ENCODE assay signal across 10 mouse cellular contexts in the genomic region with DNA sequence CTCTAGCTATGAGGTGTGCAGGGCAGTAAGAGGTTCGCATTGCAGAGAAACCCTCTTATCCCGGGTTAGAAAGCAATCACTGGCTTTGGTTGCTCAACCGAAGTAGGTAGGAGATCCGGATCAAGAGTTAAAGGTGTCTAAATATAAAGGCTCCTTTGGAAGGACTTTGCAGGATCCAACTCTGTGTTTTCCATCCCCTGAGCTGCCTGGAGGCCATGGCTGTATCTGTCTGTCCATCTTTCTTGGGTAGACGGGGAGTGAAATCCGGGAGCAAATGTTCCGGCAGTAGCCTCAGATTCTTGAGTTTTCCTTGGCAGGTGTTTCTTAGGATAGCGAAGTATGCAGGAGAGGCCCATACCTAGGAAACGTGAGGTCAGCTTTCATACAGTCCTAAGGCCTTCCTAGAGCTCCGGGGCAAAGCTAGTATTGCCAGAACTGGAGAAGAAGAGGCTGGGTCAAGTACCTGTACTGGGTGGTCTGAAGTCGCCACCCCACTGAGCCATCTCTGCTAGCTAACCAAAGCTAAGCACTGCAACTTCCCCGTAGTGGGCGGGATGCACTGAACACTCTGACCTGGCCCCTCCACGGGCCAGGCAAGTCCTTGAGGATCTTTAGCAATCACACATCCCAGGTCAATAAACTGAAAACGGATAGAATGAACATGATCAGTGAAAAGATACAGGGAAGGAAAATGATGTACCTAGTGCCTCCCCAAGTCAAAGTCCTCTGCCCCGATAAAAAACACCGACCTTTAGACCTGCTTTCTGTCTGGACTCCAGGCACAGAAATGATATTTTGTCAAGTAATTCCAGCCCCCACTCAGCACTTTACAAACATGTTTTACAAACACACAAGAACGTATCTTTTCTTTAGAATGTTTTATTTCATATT.
DNase-seq lines count a peak whose midpoint lies in the region; ATAC-seq and TF ChIP-seq lines count a peak whose summit lies in the region.
"Had no signal": no experiment of that assay in that cellular context is flagged by ENCODE, and none has a peak within 500 bp of the region (broad histone marks: within the 10 kb centered on the region; RNA-seq: fewer than 3 reads in every experiment).

No protein-coding gene starts in this region.

- no peak for TF ChIP-seq EP300 in heart, postnatal 0 days (IDR thresholded peaks at IDR 0.05; ENCODE audit: low read depth)

- peaks cover 82% of the 10 kb centered on the region for H3K27me3 ChIP-seq in heart, postnatal 0 days (ENCODE audit: control insufficient read depth, insufficient read depth, low read length)
- peaks cover 94% of the 10 kb centered on the region for H3K27me3 ChIP-seq in embryonic facial prominence, embryonic 10.5 days (replicated peaks; ENCODE audit: low read depth, poor library complexity, severe bottlenecking)
- no peaks in the 10 kb centered on the region for H3K27me3 ChIP-seq in hindbrain, embryonic 15.5 days

- 26% methylated on average over 18 of the region's 18 CpGs for WGBS in heart, postnatal 0 days
- WGBS in embryonic facial prominence, embryonic 10.5 days = 5% methylated on average over 18 of the region's 18 CpGs
- WGBS in hindbrain, embryonic 15.5 days = 14% methylated on average over 18 of the region's 18 CpGs

- no peaks in the 10 kb centered on the region for H3K36me3 ChIP-seq in heart, postnatal 0 days (replicated peaks; ENCODE audit: control insufficient read depth, insufficient read depth, low read length)
- H3K36me3 ChIP-seq in embryonic facial prominence, embryonic 10.5 days (replicated peaks) = no peaks in the 10 kb centered on the region
- no peaks in the 10 kb centered on the region for H3K36me3 ChIP-seq in hindbrain, embryonic 15.5 days
- H3K36me3 ChIP-seq: liver, embryonic 13.5 days had no signal

- H3K4me2 ChIP-seq in heart, postnatal 0 days (ENCODE audit: low read depth, low read length) = peak overlapping the region; percentile 89; the same call in 1 of the 2 replicates
- H3K4me2 ChIP-seq in hindbrain, embryonic 15.5 days = peak overlapping the region; percentile 98

- ATAC-seq in heart, postnatal 0 days (ENCODE audit: insufficient read depth, low read depth) = no peak
- no peak for ATAC-seq in hindbrain, embryonic 15.5 days (ENCODE audit: low FRiP score, low read depth)
- ATAC-seq in megakaryocyte-erythroid progenitor cell, adult 5-6 weeks (replicated peaks; ENCODE audit: low FRiP score, low TSS enrichment, poor library complexity, severe bottlenecking) = no peak

- H3K9me3 ChIP-seq in heart, postnatal 0 days (replicated peaks; ENCODE audit: control insufficient read depth, low read length) = no peaks in the 10 kb centered on the region
- no peaks in the 10 kb centered on the region for H3K9me3 ChIP-seq in embryonic facial prominence, embryonic 10.5 days
- no peaks in the 10 kb centered on the region for H3K9me3 ChIP-seq in hindbrain, embryonic 15.5 days
- H3K9me3 ChIP-seq: liver, embryonic 13.5 days had no signal

- peaks cover 11% of the 10 kb centered on the region for H3K4me1 ChIP-seq in heart, postnatal 0 days (ENCODE audit: control insufficient read depth, insufficient read depth)
- peaks cover 12% of the 10 kb centered on the region for H3K4me1 ChIP-seq in embryonic facial prominence, embryonic 10.5 days
- H3K4me1 ChIP-seq in hindbrain, embryonic 15.5 days (replicated peaks) = peaks cover 24% of the 10 kb centered on the region
- H3K4me1 ChIP-seq: liver, embryonic 13.5 days had no signal

- no peak for TF ChIP-seq CTCF in heart, postnatal 0 days (IDR thresholded peaks at IDR 0.05; ENCODE audit: low read depth)

- no peak overlapping the region for H3K27ac ChIP-seq in heart, postnatal 0 days (ENCODE audit: low read depth)
- peak overlapping the region; percentile 90 for H3K27ac ChIP-seq in embryonic facial prominence, embryonic 10.5 days (replicated peaks)
- H3K27ac ChIP-seq in hindbrain, embryonic 15.5 days (replicated peaks) = peak overlapping the region; percentile 99
- H3K27ac ChIP-seq: liver, embryonic 13.5 days had no signal

- DNase-seq in heart, postnatal 0 days (ENCODE audit: low spot score) = no peak
- DNase-seq in heart, adult 18-20 months = no peak
- DNase-seq in embryonic facial prominence, embryonic 10.5 days (ENCODE audit: low spot score) = peak; percentile 34
- DNase-seq in neural tube, embryonic 10.5 days (ENCODE audit: extremely low spot score, low spot score) = peak; percentile 52
- DNase-seq in right cerebral cortex, adult 2 months (ENCODE audit: low spot score in 2 of 2) = no peak
- DNase-seq in cerebellum, postnatal 25 days = no peak
- DNase-seq: liver, embryonic 13.5 days; thymus, postnatal 14 days had no signal

- H3K4me3 ChIP-seq in heart, postnatal 0 days (ENCODE audit: low read depth, low read length) = peak overlapping the region; percentile 50
- peak overlapping the region; percentile 62 for H3K4me3 ChIP-seq in embryonic facial prominence, embryonic 10.5 days
- peak overlapping the region; percentile 66 for H3K4me3 ChIP-seq in hindbrain, embryonic 15.5 days

- H3K9ac ChIP-seq in heart, postnatal 0 days (replicated peaks; ENCODE audit: low read depth, low read length) = no peak overlapping the region
- H3K9ac ChIP-seq in hindbrain, embryonic 15.5 days = peak overlapping the region; percentile 75
- H3K9ac ChIP-seq: liver, embryonic 13.5 days had no signal

Comparison
In these comparisons a context has a peak if more than half of its experiments do, and no peak if none do; other contexts are left out.
1. DNase-seq: peak in embryonic facial prominence, embryonic 10.5 days (single experiment) and neural tube, embryonic 10.5 days (single experiment); none in heart, postnatal 0 days (single experiment), heart, adult 18-20 months (0 of 2), right cerebral cortex, adult 2 months (0 of 2) and cerebellum, postnatal 25 days (0 of 2).
2. Peak in every context shown above with its lines, with median percentiles within 50 percentile points of each other: H3K4me3 ChIP-seq.